ENCODE assay signal across 35 mouse cellular contexts in genomic region chr7:81966195-81966594, GRCm38 (mm10). TPM values are rescaled to one million over a fixed set of nuclear protein-coding genes. Genes with fewer than 3 reads are reported as not detected.
DNase-seq lines count a peak whose midpoint lies in the region; ATAC-seq and TF ChIP-seq lines count a peak whose summit lies in the region.
"Had no signal": no experiment of that assay in that cellular context is flagged by ENCODE, and none has a peak within 500 bp of the region (broad histone marks: within the 10 kb centered on the region; RNA-seq: fewer than 3 reads in every experiment).

No protein-coding gene starts in this region.

- H3K36me3 ChIP-seq in heart, embryonic 10.5 days, result no peaks in the 10 kb centered on the region
- no peaks in the 10 kb centered on the region for H3K36me3 ChIP-seq in heart, adult 2 months (ENCODE audit: control insufficient read depth, insufficient read depth, low read length)
- H3K36me3 ChIP-seq in CH12.LX (replicated peaks in 1 of 2; ENCODE audit: control insufficient read depth in 1 of 2, insufficient read depth in 1 of 2, low read length in 1 of 2), result no peaks in the 10 kb centered on the region
- H3K36me3 ChIP-seq in stomach, postnatal 0 days (ENCODE audit: control insufficient read depth, insufficient read depth, low read length), result no peaks in the 10 kb centered on the region
- H3K36me3 ChIP-seq: embryonic facial prominence, embryonic 12.5 days; forebrain, embryonic 10.5 days; heart, embryonic 15.5 days; hindbrain, embryonic 13.5 days; liver, embryonic 12.5 days; midbrain, embryonic 13.5 days had no signal

- 78% methylated on average over 5 of the region's 5 CpGs for WGBS in heart, embryonic 10.5 days
- 78% methylated on average over 5 of the region's 5 CpGs for WGBS in heart, adult 2 months
- WGBS in stomach, postnatal 0 days, result 77% methylated on average over 5 of the region's 5 CpGs

- H3K27ac ChIP-seq in heart, embryonic 10.5 days, result no peak overlapping the region
- no peak overlapping the region for H3K27ac ChIP-seq in heart, adult 2 months
- H3K27ac ChIP-seq in left cerebral cortex, adult 2 months, result no peak overlapping the region
- H3K27ac ChIP-seq in CH12.LX (ENCODE audit: insufficient read depth, low read depth), result no peak overlapping the region
- no peak overlapping the region for H3K27ac ChIP-seq in stomach, postnatal 0 days (replicated peaks)
- H3K27ac ChIP-seq: embryonic facial prominence, embryonic 12.5 days; forebrain, embryonic 10.5 days; heart, embryonic 15.5 days; hindbrain, embryonic 13.5 days; liver, embryonic 12.5 days; macrophage; midbrain, embryonic 13.5 days had no signal

- intact Hi-C loops in heart, adult 2 months (cut with DNase I), result no loop called here
- intact Hi-C loops in left cerebral cortex, adult 2 months (cut with DNase I), result loop anchor here (10.0 kb wide), 1 partner anchor 59 kb away; no protein-coding TSS in a partner anchor
- intact Hi-C loops in left cerebral cortex, postnatal 10 days (cut with DNase I), result no loop called here

- TF ChIP-seq CTCF in heart, adult 2 months (IDR thresholded peaks at IDR 0.05), result no peak
- TF ChIP-seq CTCF in left cerebral cortex, adult 2 months (IDR thresholded peaks at IDR 0.05), result peak; percentile 17; the same call in 1 of the 2 replicates
- TF ChIP-seq CTCF in CH12.LX (conservative IDR thresholded peaks at IDR 0.05 in 1 of 2, IDR thresholded peaks at IDR 0.05 in 1 of 2; ENCODE audit: low read depth in 2 of 2, low read length in 2 of 2), result peak in 1 of 2 experiments; percentile 26; a peak in 2 of 4 replicates
- TF ChIP-seq CTCF in stomach, postnatal 0 days (IDR thresholded peaks at IDR 0.05; ENCODE audit: low read depth), result 0 out of 2 replicates have a peak, but pooled peaks have one; percentile 29

- no peak overlapping the region for H3K4me3 ChIP-seq in heart, embryonic 10.5 days
- H3K4me3 ChIP-seq in heart, adult 2 months, result no peak overlapping the region
- H3K4me3 ChIP-seq in left cerebral cortex, adult 2 months, result no peak overlapping the region
- H3K4me3 ChIP-seq in CH12.LX (replicated peaks in 1 of 3; ENCODE audit: low read depth in 2 of 3, low read length in 2 of 3, poor library complexity in 1 of 3), result no peak overlapping the region
- no peak overlapping the region for H3K4me3 ChIP-seq in stomach, postnatal 0 days (ENCODE audit: low read depth, low read length)
- H3K4me3 ChIP-seq: embryonic facial prominence, embryonic 12.5 days; forebrain, embryonic 10.5 days; heart, embryonic 15.5 days; hindbrain, embryonic 13.5 days; liver, embryonic 12.5 days; midbrain, embryonic 13.5 days had no signal

- H3K4me1 ChIP-seq in heart, embryonic 10.5 days, result no peaks in the 10 kb centered on the region
- H3K4me1 ChIP-seq in heart, adult 2 months (ENCODE audit: control insufficient read depth, insufficient read depth, low read length), result no peaks in the 10 kb centered on the region
- no peaks in the 10 kb centered on the region for H3K4me1 ChIP-seq in CH12.LX (ENCODE audit: control insufficient read depth in 1 of 2, insufficient read depth in 2 of 2)
- H3K4me1 ChIP-seq in stomach, postnatal 0 days (replicated peaks; ENCODE audit: control insufficient read depth, insufficient read depth), result no peaks in the 10 kb centered on the region
- H3K4me1 ChIP-seq: embryonic facial prominence, embryonic 12.5 days; forebrain, embryonic 10.5 days; heart, embryonic 15.5 days; hindbrain, embryonic 13.5 days; liver, embryonic 12.5 days; midbrain, embryonic 13.5 days had no signal

- no peaks in the 10 kb centered on the region for H3K9me3 ChIP-seq in heart, embryonic 10.5 days
- no peaks in the 10 kb centered on the region for H3K9me3 ChIP-seq in CH12.LX (replicated peaks; ENCODE audit: low read length)
- H3K9me3 ChIP-seq in stomach, postnatal 0 days (ENCODE audit: control insufficient read depth, low read length), result no peaks in the 10 kb centered on the region
- H3K9me3 ChIP-seq: embryonic facial prominence, embryonic 12.5 days; forebrain, embryonic 10.5 days; heart, embryonic 15.5 days; hindbrain, embryonic 13.5 days; liver, embryonic 12.5 days; midbrain, embryonic 13.5 days had no signal

- no peak for TF ChIP-seq EP300 in heart, adult 2 months (IDR thresholded peaks at IDR 0.05; ENCODE audit: insufficient read depth, low read depth, low read length)
- TF ChIP-seq EP300 in CH12.LX (IDR thresholded peaks at IDR 0.05; ENCODE audit: low read length), result no peak
- TF ChIP-seq EP300 in stomach, postnatal 0 days (optimal IDR thresholded peaks at IDR 0.05), result no peak

- no peak overlapping the region for H3K4me2 ChIP-seq in CH12.LX (ENCODE audit: insufficient read depth, low read depth, poor library complexity, severe bottlenecking)
- no peak overlapping the region for H3K4me2 ChIP-seq in stomach, postnatal 0 days (replicated peaks; ENCODE audit: low read depth)
- H3K4me2 ChIP-seq: embryonic facial prominence, embryonic 12.5 days; heart, embryonic 15.5 days; hindbrain, embryonic 13.5 days; liver, embryonic 12.5 days; midbrain, embryonic 13.5 days had no signal

- dilution Hi-C loops in CH12.LX (cut with MboI; ENCODE audit: extremely low pct_ligation_motif_present, extremely low pct_unique_long_range_greater_than_20kb, low sequenced_read_pairs), result no loop called here

- DNase-seq in heart, embryonic 10.5 days (ENCODE audit: low spot score), result peak; percentile 59
- no peak for DNase-seq in heart, adult 2 months
- DNase-seq in left cerebral cortex, adult 2 months (ENCODE audit: extremely low spot score in 1 of 2, low spot score in 2 of 2), result no peak
- no peak for DNase-seq in left cerebral cortex, postnatal 10 days (ENCODE audit: extremely low spot score in 1 of 2, low spot score in 2 of 2)
- DNase-seq in CH12.LX (ENCODE audit: extremely low read depth), result no peak
- DNase-seq in stomach, postnatal 0 days (ENCODE audit: low spot score), result no peak
- DNase-seq: adrenal gland, adult 2 months; adrenal gland, postnatal 36 days; cerebellum, adult 8-10 months; cerebellum, postnatal 25 days; embryo, embryonic 11 days; heart, postnatal 36 days; kidney, adult 2 months; kidney, postnatal 10 days; left cerebral cortex, postnatal 4 days; liver, postnatal 0 days; lung, postnatal 10 days; right cerebral cortex, postnatal 4 days; thymus, adult 2 months; thymus, postnatal 36 days had no signal

- H3K9ac ChIP-seq in heart, adult 2 months (ENCODE audit: low read depth, low read length), result no peak overlapping the region
- no peak overlapping the region for H3K9ac ChIP-seq in CH12.LX (ENCODE audit: insufficient read depth, low read depth)
- no peak overlapping the region for H3K9ac ChIP-seq in stomach, postnatal 0 days (ENCODE audit: low read length)
- H3K9ac ChIP-seq: embryonic facial prominence, embryonic 12.5 days; heart, embryonic 15.5 days; hindbrain, embryonic 13.5 days; liver, embryonic 12.5 days; liver, postnatal 0 days; midbrain, embryonic 13.5 days had no signal

- TF ChIP-seq POLR2A in heart, adult 2 months (IDR thresholded peaks at IDR 0.05; ENCODE audit: insufficient read depth, low read depth, low read length), result no peak
- no peak for TF ChIP-seq POLR2A in CH12.LX (IDR thresholded peaks at IDR 0.05; ENCODE audit: low read depth, low read length)

- TF ChIP-seq RAD21 in CH12.LX (IDR thresholded peaks at IDR 0.05; ENCODE audit: low read depth, low read length), result no peak; the same call in 1 of the 2 replicates

- no peaks in the 10 kb centered on the region; the same call in 1 of the 2 replicates for H3K27me3 ChIP-seq in heart, embryonic 10.5 days (ENCODE audit: insufficient read depth, poor library complexity, severe bottlenecking)
- H3K27me3 ChIP-seq in heart, adult 2 months (ENCODE audit: control insufficient read depth, insufficient read depth, low read length), result no peaks in the 10 kb centered on the region
- H3K27me3 ChIP-seq in CH12.LX (replicated peaks), result peaks cover 2% of the 10 kb centered on the region
- no peaks in the 10 kb centered on the region for H3K27me3 ChIP-seq in stomach, postnatal 0 days (ENCODE audit: control insufficient read depth, insufficient read depth, low read length)
- H3K27me3 ChIP-seq: embryonic facial prominence, embryonic 12.5 days; hindbrain, embryonic 13.5 days; liver, embryonic 12.5 days; midbrain, embryonic 13.5 days had no signal

- H3K79me2 ChIP-seq in heart, adult 2 months (replicated peaks; ENCODE audit: control insufficient read depth, insufficient read depth, low read length), result no peaks in the 10 kb centered on the region
- no peaks in the 10 kb centered on the region for H3K79me2 ChIP-seq in CH12.LX (replicated peaks; ENCODE audit: control insufficient read depth, extremely low read depth, insufficient read depth, poor library complexity, severe bottlenecking)

- in situ Hi-C loops in CH12.LX (cut with MboI; ENCODE audit: low pct_ligation_motif_present, low pct_unique_long_range_greater_than_20kb, low sequenced_read_pairs), result loop anchor here (10.0 to 25.0 kb wide), 2 partner anchors 146 to 299 kb away; no protein-coding TSS in a partner anchor

- ATAC-seq in stomach, postnatal 0 days (ENCODE audit: low FRiP score, low TSS enrichment), result no peak
- ATAC-seq in erythroid progenitor cell, adult 5-6 weeks (replicated peaks; ENCODE audit: low FRiP score, poor library complexity, severe bottlenecking), result no peak
- ATAC-seq: activated CD4-positive, CD25-positive, alpha-beta regulatory T cell, adult 4 months; CD4-positive, CD25-positive, alpha-beta regulatory T cell, adult 4 months; forebrain, embryonic 16.5 days; liver, embryonic 12.5 days; liver, postnatal 0 days; midbrain, embryonic 13.5 days had no signal

RNA-seq across cellular contexts. Expression of gene Bnc1, which starts 25.9 kb away (rescaled TPM):
- polyA plus RNA-seq in heart, embryonic 10.5 days (2016; fragmentation: Nextera tagmentation; extraction: Ambion mirVana), result 8.1 and 14.3 TPM in 2 replicates
- total RNA-seq in heart, adult 2 months (2021), result 1 to 10 TPM in 1 of 2 experiments, under 1 TPM in 1; 0.82 to 1.4 TPM
- polyA plus RNA-seq in heart, adult 2 months (2012; rRNA removed), result 0.57 and 0.91 TPM in 2 replicates
- not detected for total RNA-seq in left cerebral cortex, adult 2 months (2021)
- total RNA-seq in left cerebral cortex, postnatal 10 days (2021), result not detected
- total RNA-seq in CH12.LX (2012; rRNA removed), result not detected in 2 replicates
- not detected in 2 replicates for total RNA-seq in CH12.LX (2014; rRNA removed)
- not detected in 2 replicates for polyA plus RNA-seq in CH12.LX (2012; ENCODE audit: insufficient read length, low read depth)
- polyA plus RNA-seq in stomach, postnatal 0 days (2015; fragmentation: Nextera tagmentation; extraction: Ambion mirVana), result 0.83 and 0.87 TPM in 2 replicates
- not detected in 2 replicates for total RNA-seq in erythroid progenitor cell, adult 5-6 weeks (2015; ENCODE audit: low replicate concordance)
- not detected in 2 replicates for total RNA-seq in erythroid progenitor cell, adult 5-6 weeks (2017; ENCODE audit: low replicate concordance)
- total RNA-seq: gastrocnemius, adult 8-10 months; layer of hippocampus, postnatal 10 days; left cerebral cortex, adult 8-10 months; left cerebral cortex, postnatal 4 days; megakaryocyte-erythroid progenitor cell, adult 5-6 weeks had no signal
- polyA plus RNA-seq: activated CD4-positive, CD25-positive, alpha-beta regulatory T cell, adult 4 months; CD4-positive, CD25-positive, alpha-beta regulatory T cell, adult 4 months; macrophage had no signal

RNA-seq across cellular contexts. Expression of gene Hdgfl3, which starts 31.9 kb away (rescaled TPM):
- 8.4 and 13.8 TPM in 2 replicates for polyA plus RNA-seq in heart, embryonic 10.5 days (2016; fragmentation: Nextera tagmentation; extraction: Ambion mirVana)
- 1 to 10 TPM; 7.8 to 8.0 TPM for total RNA-seq in heart, adult 2 months (2021)
- 1.8 and 2.8 TPM in 2 replicates for polyA plus RNA-seq in heart, adult 2 months (2012; rRNA removed)
- 10 to 100 TPM; 77.9 to 78.9 TPM for total RNA-seq in left cerebral cortex, adult 2 months (2021)
- total RNA-seq in left cerebral cortex, postnatal 10 days (2021), result 10 to 100 TPM; 85.7 to 89.1 TPM
- 0.04 TPM in 2 replicates for total RNA-seq in CH12.LX (2012; rRNA removed)
- not detected in 2 replicates for total RNA-seq in CH12.LX (2014; rRNA removed)
- not detected in 2 replicates for polyA plus RNA-seq in CH12.LX (2012; ENCODE audit: insufficient read length, low read depth)
- 6.6 and 7.1 TPM in 2 replicates for polyA plus RNA-seq in stomach, postnatal 0 days (2015; fragmentation: Nextera tagmentation; extraction: Ambion mirVana)
- total RNA-seq in erythroid progenitor cell, adult 5-6 weeks (2015; ENCODE audit: low replicate concordance), result 1.3 TPM in 1 of 2 replicates, not detected in the other
- total RNA-seq in erythroid progenitor cell, adult 5-6 weeks (2017; ENCODE audit: low replicate concordance), result 0.26 TPM in 1 of 2 replicates, not detected in the other

Comparison
In these comparisons a context has a peak if more than half of its experiments do, and no peak if none do; other contexts are left out.
1. RNA of gene Hdgfl3, which starts 31.9 kb away (total RNA-seq): 85.7 to 89.1 TPM in left cerebral cortex, postnatal 10 days and 77.9 to 78.9 TPM in left cerebral cortex, adult 2 months; 7.8 to 8.0 TPM in heart, adult 2 months, 0.26 to 1.3 TPM in erythroid progenitor cell, adult 5-6 weeks and 0.04 TPM in CH12.LX; every median in the first group is over 4 times any median in the second.